Mouse (Mus musculus): ENCODE results near the gene Fkbp10.
A peak's percentile ranks its signal among the peaks of the same experiment; 100 is the strongest.

The Fkbp10 gene

DNA sequence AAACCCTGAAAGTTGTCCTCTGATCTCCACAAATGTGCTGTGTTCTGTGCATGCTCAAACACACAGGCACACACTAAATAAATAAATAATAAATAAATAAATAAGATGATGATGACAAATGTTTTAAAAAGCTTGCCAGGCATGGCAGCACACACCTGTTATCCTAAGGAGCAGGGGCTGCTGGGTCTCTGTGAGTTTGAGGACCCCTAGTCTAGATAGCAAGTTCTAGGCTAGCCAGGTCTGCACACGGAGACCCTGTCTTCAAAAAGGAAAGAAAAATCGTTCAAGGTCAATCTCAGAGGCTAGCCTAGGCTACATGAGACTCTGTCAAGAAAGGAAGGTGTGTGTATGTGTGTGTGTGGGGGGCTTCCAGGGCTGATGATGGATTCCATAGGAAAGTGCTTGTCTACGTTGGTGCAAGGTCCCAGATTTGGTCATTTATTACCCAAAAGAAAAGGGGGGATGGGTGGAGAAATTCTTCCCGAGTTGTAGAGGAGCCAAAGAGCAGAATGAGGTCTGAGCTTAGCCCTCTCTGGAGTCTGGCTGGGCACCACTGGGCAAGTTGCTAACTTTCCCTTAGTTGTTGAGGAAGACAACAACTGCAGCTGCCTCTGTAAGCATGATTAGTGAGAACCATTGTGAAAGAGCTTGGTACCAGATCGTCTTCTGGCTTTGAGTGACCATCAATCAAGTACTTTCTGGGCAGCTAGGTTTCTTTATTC, 21.0 kb upstream of the Fkbp10 start:
- no peak for DNase-seq (ENCODE audit: low read depth, low spot score)

DNA sequence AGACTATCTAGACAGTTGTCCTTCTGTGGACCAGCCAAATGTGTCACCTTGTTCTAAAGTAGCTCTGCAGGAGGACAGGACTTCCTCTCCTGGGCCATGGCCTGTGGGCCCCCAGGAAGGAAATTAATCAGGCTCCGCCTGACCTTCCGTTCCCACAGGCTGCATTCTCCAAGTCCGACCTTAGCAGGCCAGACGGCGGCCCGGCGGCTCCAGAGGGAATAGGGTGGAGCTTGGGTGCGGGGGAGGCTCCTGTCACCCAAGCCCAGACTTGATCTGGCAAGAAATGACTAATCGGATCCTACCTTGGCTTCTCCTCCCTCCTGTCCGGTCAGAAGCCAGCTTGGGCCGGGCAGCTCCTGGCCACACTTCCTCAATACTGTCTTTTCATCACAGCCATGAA, 20.3 kb upstream of the Fkbp10 start:
- DNase-seq (ENCODE audit: low read depth, low spot score), result peak; percentile 58

GRCm38 (mm10) chr11:100395861-100396631, 19.5 kb upstream of the Fkbp10 start:
- peak; percentile 84 for DNase-seq (ENCODE audit: low read depth, low spot score)

DNA sequence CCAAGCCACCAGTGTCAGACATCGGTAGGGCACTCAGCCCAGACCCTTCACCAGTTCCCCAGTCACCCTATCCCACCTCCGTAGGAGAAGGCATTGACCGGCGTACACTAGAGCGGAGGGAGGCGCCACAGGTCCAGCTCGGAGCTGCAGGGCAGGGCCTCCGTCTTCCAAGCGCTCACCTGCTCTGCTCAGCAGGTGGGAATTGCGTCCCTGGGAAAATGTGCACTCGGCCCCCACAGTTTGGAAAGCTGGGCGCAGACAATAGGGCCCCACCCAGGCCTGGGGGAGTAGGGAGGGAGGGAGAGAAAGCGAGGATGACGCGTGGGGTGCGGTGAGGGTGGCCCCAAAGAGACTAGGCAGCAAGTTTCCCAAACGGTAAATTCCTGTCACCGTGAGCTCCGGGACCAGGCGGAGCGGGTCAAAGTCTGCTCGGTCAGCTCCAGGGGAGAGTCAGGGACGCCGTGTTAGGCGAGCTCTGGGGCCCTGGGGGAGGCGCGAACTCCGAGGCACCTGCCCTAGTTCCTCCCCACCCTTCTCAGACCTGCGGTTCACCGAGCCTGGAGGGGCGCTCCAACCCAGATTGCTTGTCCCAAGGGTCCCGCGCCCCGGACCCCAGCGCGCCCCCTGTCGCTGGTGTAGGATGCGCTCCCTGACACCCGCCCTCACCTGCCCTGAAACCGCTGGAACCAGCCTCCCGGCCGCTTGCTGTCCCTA, 18.5 kb upstream of the Fkbp10 start:
- peak; percentile 77 for DNase-seq (ENCODE audit: low read depth, low spot score)

- DNase-seq (ENCODE audit: low read depth, low spot score), result peak; percentile 100
Observed at GRCm38 (mm10) chr11:100397600-100398389, 17.7 kb upstream of the Fkbp10 start, which contains the start of gene Jup. Jup (minus strand) TSS chr11:100397763.

DNA sequence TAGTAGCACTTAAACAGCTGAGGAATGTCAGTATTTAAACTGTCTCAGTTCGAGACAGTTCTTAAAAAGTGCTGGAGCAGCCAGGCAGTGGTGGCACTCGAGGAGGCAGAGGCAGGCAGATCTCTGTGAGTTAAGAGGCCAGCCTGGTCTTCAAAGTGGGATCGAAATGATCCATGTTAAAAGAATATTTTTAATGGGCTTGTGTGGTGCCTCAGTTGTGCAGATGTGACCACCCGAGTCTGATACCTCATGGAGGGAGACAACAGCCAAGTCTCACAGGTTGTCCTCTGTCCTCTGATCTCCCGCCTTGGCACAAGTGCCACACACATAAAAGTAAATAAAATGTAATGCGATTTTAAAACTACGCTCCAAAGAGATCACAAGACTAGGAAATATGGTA, 17.0 kb upstream of the Fkbp10 start:
- no peak for DNase-seq (ENCODE audit: low read depth, low spot score)

GRCm38 (mm10) chr11:100399320-100399719, 16.2 kb upstream of the Fkbp10 start:
- no peak for DNase-seq (ENCODE audit: low read depth, low spot score)

DNA sequence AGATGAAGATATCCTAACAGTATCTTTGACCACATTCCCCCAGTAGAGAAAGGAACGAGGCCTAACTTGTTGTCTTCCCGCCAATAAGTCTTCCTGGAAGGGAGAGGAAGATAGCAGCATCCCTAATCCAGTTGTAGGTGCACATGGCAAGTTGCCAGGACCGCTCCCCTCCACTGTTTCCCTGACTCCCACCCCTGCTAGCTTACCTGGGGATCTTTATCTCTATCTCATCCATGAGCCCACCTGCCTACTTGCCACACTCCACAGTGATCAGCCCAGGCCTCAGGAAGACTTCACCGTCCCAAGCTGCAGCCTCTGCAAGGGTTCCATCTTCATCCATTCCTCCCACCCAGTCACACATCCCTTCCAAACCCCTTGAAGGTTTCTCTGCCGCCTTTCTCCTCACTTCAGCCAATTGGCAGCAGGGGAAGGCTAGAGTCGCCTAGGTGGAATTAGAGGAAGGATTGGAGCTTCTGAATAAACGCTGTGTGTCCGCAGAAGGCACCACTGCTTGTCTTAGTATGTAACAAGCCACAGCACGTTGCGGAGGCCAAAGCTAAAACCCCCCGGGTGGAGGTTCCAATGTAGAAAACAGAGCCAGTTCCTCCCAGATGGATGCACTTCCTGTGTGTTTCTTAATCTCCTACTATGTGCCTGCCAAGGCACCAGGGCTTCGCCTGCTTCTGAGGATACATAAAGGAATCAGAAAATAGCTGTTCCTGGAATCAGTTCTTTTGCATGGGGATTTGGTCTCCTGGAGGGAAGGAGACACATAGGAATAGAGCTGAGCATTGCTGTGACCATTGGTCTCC, 15.6 kb upstream of the Fkbp10 start:
- DNase-seq (ENCODE audit: low read depth, low spot score), result no peak

GRCm38 (mm10) chr11:100400842-100401241, 14.7 kb upstream of the Fkbp10 start:
- DNase-seq (ENCODE audit: low read depth, low spot score), result no peak

DNA sequence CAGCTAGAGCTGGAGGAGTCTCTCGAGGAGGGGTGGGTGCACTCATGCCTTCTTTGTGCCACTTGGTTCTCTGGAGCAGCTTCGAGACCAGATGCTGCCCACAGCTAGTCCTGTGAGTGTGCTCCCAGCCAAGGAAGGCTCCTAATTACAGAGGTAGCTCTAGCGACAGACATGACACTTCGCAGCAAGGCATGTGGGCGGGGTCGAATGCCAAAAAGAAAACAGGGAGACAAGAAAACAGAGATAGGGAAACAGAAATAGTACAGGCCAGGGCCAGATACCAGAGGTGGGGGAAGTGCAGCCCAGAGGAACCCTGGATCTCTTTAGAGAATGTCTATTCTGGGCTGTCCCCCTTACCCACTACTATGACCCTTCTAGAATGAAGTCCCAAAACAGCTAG, 13.3 kb upstream of the Fkbp10 start:
- DNase-seq (ENCODE audit: low read depth, low spot score), result no peak

DNA sequence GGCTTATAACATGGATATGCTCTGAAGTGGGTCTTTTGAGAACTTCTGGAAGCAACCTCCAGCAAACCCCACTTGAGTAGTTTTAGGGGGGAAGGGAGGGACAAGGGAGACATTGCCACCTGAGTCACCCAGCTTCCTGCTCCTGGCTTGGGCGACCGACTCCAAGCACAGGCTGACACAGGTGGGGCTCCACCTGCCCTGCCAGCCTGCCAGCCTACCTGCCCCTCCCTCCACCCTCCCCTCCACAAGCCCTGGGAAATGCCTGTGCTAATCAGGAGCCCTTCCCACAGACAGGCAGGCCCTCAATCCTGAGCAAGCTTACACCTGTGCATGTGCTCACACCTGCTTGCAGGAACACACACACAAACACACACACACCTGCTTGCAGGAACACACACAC, 12.8 kb upstream of the Fkbp10 start:
- DNase-seq (ENCODE audit: low read depth, low spot score), result no peak

GRCm38 (mm10) chr11:100403445-100404134, 11.9 kb upstream of the Fkbp10 start:
- DNase-seq (ENCODE audit: low read depth, low spot score), result no peak

GRCm38 (mm10) chr11:100404456-100405074, 10.9 kb upstream of the Fkbp10 start:
- no peak for DNase-seq (ENCODE audit: low read depth, low spot score)

GRCm38 (mm10) chr11:100406273-100406672, 9.2 kb upstream of the Fkbp10 start:
- no peak for DNase-seq (ENCODE audit: low read depth, low spot score)

DNA sequence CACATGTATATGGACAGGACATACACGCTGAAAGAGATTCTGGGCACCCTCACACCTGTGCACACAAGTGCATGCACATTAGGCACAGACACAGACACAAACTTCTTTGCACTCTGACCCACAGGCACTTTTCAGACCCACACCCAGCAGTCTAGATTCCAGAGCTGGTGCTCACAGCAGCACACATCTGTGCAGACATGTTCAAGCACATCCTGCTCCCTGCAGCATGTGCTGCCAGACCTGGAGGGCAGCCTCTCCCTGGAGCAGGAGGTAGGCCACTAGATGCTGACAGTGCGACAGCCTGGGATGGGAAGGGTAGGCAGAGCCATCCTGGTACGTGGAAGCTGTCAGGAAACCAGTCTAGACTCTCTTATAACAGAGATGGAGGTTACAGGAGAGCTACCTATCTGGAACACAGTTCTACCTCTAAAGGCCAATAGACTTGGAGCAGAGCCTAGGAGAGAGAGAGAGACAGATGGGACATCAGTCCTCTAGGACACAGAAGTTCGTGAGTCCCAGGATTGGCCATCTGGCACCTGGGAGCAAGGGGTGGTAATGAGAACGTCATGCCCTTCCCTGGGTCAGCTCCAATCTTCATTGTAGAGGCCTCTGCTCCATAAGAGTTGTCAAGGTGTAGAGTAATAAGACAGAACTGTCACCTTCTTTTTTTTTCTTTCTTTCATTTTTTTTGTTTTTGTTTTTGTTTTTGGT, 8.3 kb upstream of the Fkbp10 start:
- no peak for DNase-seq (ENCODE audit: low read depth, low spot score)

- peak; percentile 79 for DNase-seq (ENCODE audit: low read depth, low spot score)
Observed at GRCm38 (mm10) chr11:100408076-100408834, 7.2 kb upstream of the Fkbp10 start.

- no peak for DNase-seq (ENCODE audit: low read depth, low spot score)
Observed at GRCm38 (mm10) chr11:100408835-100409462, 6.5 kb upstream of the Fkbp10 start.

GRCm38 (mm10) chr11:100409686-100410085, 5.8 kb upstream of the Fkbp10 start:
- DNase-seq (ENCODE audit: low read depth, low spot score), result no peak

All from ES-CJ7 (cell line).